Mouse (Mus musculus) kidney, adult 2 months (tissue): Measurements from ENCODE around the gene Ctnnb1.

Experiments
- CTCF ChIP-seq: fragments of 200-500 bp; conservative IDR thresholded peaks from 2 replicates; pipeline ENCODE4 v1.5.1; 2011; ENCODE audit warnings: low read depth, mild to moderate bottlenecking, control low read depth, low read length, moderate library complexity, mixed read lengths; ENCODE audit not compliant: insufficient read depth, insufficient read length
- POLR2A ChIP-seq: fragments of 200-500 bp; IDR thresholded peaks from one replicate; pipeline ENCODE4 v1.6.1; 2011; ENCODE audit warnings: low read depth, low read length, control low read depth

DNA sequence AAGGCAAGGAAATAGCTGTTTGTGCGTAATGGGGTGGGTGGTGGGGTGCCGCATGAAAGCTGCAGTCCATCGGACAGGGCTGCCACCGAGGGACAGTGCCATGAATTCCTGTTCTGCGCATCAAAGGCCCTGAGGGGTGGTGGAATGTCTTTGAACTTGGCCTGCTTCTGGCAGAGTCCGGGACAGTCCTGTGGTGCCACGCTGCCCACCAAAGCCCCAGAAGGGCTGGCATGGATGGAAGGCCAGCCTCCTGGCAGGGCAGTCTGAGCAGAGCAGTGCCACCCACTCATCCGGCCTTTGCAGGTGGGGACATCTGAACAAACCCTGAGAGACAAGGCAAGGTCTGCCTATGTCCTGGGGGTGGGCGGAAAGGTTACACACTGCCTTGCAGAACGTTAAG, 36.0 kb downstream of the Ctnnb1 start:
- TF ChIP-seq CTCF (no peak), POLR2A (no peak)
